Mouse (Mus musculus) intestine, embryonic 14.5 days (tissue): ENCODE data around the gene Gm45208. TPM values are rescaled to one million over a fixed set of nuclear protein-coding genes. Genes with fewer than 3 reads are reported as not detected.

ENCODE experiments used
- ATAC-seq: fragments of 200-750 bp; cut with Nextera tagmentation; replicated peaks from 2 replicates; pipeline ENCODE4 v1.8.0; 2017; ENCODE audit warnings: low read depth, moderate number of reproducible peaks, moderate TSS enrichment, moderate library complexity; ENCODE audit not compliant: low FRiP score, low TSS enrichment
- DNase-seq: peaks from one replicate; pipeline ENCODE4 v3.0.0-alpha.2; 2018; ENCODE audit warnings: low spot score
- H3K27ac ChIP-seq: fragments of 300-500 bp; sonication (generic); 2 replicates; pipeline ENCODE4 v1.5.1; 2014; ENCODE audit warnings: low read depth, mild to moderate bottlenecking, control low read depth
- H3K27me3 ChIP-seq: fragments of 300-500 bp; sonication (generic); replicated peaks from 2 replicates; pipeline ENCODE4 v1.6.1; 2014; ENCODE audit warnings: low read length, control low read depth; ENCODE audit not compliant: control insufficient read depth, insufficient read depth
- H3K36me3 ChIP-seq: fragments of 300-500 bp; sonication (generic); 2 replicates; pipeline ENCODE4 v1.6.1; 2014; ENCODE audit warnings: low read length, control low read depth; ENCODE audit not compliant: control insufficient read depth, insufficient read depth
- H3K4me1 ChIP-seq: fragments of 300-500 bp; sonication (generic); replicated peaks from 2 replicates; pipeline ENCODE4 v1.6.1; 2014; ENCODE audit warnings: low read length, control low read depth, mixed read lengths; ENCODE audit not compliant: control insufficient read depth, insufficient read depth
- H3K4me2 ChIP-seq: fragments of 300-500 bp; sonication (generic); 2 replicates; pipeline ENCODE4 v1.6.1; 2014; ENCODE audit warnings: low read length
- H3K4me3 ChIP-seq: fragments of 300-500 bp; sonication (generic); 2 replicates; pipeline ENCODE4 v1.5.1; 2014; ENCODE audit warnings: low read depth, low read length, control low read depth, mixed read lengths
- H3K9ac ChIP-seq: fragments of 300-500 bp; sonication (generic); 2 replicates; pipeline ENCODE4 v1.6.1; 2014; ENCODE audit warnings: mild to moderate bottlenecking, low read length
- H3K9me3 ChIP-seq: fragments of 300-500 bp; sonication (generic); 2 replicates; pipeline ENCODE4 v1.6.1; 2016; ENCODE audit warnings: low read length, control low read depth; ENCODE audit not compliant: control insufficient read depth
- WGBS: fragments of 180-500 bp; shearing (Covaris S2); extraction: QIAGEN DNeasy Blood & Tissue Kit; methylation state at CpG from one replicate; pipeline ENCODE4 v1.1.7; 2014; 5-methylcytosine and 5-hydroxymethylcytosine counted together
- polyA plus RNA-seq: library from polyadenylated mRNA; unstranded; fragments of >200 nt; fragmentation: Nextera tagmentation; extraction: Ambion mirVana; gene quantifications from 2 replicates; pipeline ENCODE4 v1.2.1, GENCODE M21; 2014

Gene Gm45208
- 0.42 TPM in 1 of 2 replicates, not detected in the other for polyA plus RNA-seq

DNA sequence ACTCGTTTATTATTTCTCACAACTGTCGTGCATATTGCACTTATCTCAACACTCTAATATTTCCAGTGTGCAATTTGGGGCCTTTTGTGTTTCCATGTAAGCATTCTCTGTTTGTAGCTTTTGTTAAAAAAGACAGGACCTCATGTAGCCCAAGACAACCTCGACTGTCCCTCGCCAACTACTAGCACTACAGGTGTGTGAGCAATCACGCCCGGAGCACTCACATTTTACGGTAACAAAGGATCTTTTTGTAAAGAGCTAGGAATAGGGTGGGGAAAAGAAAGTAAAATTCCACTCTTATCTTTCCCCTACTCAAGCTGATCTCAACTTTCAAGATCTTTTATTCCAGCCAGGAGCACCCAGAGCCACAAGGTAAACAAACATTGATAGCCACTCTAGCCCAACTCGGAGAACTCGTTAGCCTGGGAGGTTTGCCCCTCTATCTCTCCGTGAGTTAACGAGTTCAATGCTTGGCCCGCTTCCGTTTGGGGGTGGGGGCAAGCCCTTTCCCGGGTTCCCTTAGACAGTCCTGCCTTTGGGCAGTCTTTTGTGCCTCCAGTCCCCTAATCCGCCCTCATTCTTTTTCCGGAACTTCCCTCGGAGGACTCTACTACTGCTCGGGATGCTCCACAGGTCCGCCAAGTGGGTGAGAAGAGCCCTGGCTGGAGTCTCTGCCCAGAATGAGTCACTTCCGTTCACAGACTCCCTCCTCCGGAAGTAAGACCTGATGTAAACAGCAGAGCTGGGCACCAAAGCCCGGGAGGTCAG lies at the start of gene Gm45208:
Gene Gm45208 (plus strand): TSS at position 732 of the 768 bp plus-strand sequence.
- Histone ChIP-seq H3K27me3 (no peaks in the 10 kb centered on the region), H3K36me3 (peaks cover 6% of the 10 kb centered on the region; the same call in 1 of the 2 replicates), H3K27ac (peak within 1 kb of the TSS; percentile 85), H3K9ac (peak within 1 kb of the TSS; percentile 49), H3K9me3 (no peaks in the 10 kb centered on the region), H3K4me2 (peak within 1 kb of the TSS; percentile 65), H3K4me3 (peak within 1 kb of the TSS; percentile 58), H3K4me1 (no peaks in the 10 kb centered on the region)
- DNase-seq: peak; percentile 91
- peak; percentile 91 for ATAC-seq
- whole genome bisulfite sequencing: 14% methylated on average over 22 of the region's 22 CpGs

DNA sequence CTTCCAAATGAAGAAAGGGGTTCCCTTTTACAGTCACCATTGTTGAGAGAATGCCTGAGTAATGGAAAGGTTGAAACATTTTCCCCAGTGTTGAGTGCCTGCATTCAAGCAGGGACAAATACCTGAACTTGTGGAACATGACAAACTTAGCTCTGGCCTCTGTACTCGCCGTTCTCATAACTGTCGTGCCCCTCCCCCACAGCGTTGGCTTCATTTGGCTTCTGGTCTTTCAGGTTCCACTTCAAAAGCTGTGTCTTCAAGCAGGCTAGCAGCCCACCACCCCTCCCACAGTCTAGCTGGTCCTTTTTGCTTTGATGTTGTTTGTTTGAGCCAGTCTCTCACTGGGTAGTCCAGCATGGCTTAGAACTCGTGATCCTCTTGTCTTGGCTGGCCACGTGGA lies 49.3 kb upstream of the Gm45208 start:
- H3K27me3 ChIP-seq: no peaks in the 10 kb centered on the region
- peaks cover 4% of the 10 kb centered on the region; the same call in 1 of the 2 replicates for H3K36me3 ChIP-seq
- WGBS: 46% methylated on average over 6 of the region's 6 CpGs
- no peaks in the 10 kb centered on the region for H3K4me1 ChIP-seq
- H3K9me3 ChIP-seq: no peaks in the 10 kb centered on the region
- ATAC-seq: no peak
- DNase-seq: no peak
- no peak overlapping the region for H3K4me3 ChIP-seq
- no peak overlapping the region for H3K27ac ChIP-seq
- no peak overlapping the region for H3K4me2 ChIP-seq
- H3K9ac ChIP-seq: no peak overlapping the region

DNA sequence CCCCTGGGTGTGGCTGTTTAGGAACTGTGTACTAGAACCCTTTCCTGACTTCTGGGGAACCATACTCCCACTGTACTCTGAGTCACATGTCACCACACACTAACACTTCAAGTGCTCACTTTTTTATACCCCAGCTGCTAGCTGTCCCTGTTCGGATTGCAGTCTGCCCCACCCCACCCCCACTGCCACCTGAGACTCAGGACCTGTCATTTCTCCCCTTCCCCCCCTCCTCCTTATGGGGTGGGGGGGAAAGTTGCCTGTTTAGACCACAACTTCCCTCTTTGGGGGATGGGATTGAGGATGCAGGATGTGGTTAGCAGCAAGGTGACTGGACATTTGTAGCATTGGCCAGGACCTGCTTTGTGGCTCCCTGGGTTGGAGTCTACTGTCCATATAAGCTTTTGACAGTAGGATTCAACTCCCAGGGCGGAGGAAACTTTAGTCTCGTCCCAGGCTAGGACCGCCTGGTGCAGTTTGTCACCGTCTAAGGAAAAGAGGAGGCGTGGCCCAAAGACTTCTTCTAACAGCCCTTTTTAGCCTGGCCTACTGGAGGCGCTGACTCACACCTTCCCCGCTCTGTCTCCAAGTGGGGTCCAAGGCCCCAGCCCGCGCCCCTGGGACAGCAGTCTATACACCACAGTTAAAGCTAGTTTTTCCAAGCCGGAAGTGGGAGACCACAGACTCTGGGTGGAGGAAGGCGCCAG lies 48.3 kb upstream of the Gm45208 start:
- Histone ChIP-seq H3K9ac (no peak overlapping the region), H3K4me2 (peak overlapping the region; percentile 45), H3K9me3 (no peaks in the 10 kb centered on the region), H3K4me3 (no peak overlapping the region), H3K27me3 (no peaks in the 10 kb centered on the region), H3K27ac (peak overlapping the region; percentile 67), H3K4me1 (no peaks in the 10 kb centered on the region), H3K36me3 (peaks cover 4% of the 10 kb centered on the region; the same call in 1 of the 2 replicates)
- WGBS: 31% methylated on average over 12 of the region's 12 CpGs
- peak; percentile 29; the same call in 1 of the 2 replicates for ATAC-seq
- DNase-seq: no peak

DNA sequence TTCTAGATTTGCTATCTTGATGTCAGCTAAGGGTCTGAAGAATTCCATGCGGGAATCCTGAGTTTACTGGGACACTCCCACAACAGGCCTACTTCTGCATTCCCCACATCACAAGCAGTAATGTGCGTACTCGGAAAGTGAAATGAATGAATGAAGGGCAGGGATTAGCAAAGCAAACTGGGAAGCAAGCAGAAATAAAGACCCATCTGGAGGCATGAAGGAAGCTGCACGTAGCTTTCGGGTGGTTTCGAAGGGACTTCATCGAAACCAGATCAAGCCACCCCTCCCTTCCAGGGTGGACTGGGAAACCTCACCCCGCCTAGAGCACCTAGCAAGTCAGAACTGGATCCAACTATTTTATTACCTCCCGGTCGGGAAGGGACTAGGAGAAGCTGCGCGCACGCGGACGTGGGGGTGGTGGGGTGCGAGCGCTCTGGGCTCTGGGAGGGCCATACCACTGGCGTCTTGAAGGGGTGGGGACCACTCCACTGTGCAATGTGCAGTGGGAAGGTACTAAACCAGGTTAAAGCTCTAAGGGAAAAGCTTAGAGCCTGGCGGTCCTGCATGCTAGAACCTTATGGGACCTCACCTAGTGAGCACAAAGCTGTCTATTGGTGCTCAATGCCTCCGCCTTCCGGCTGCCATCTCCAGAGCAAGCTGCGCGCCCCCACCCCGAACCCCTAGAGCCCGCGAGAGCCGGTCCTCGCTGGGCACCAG lies 47.6 kb upstream of the Gm45208 start:
- Histone ChIP-seq H3K36me3 (no peaks in the 10 kb centered on the region), H3K9ac (peak overlapping the region; percentile 35; the same call in 1 of the 2 replicates), H3K4me2 (peak overlapping the region; percentile 45), H3K27ac (peak overlapping the region; percentile 67), H3K4me3 (peak overlapping the region; percentile 22), H3K9me3 (no peaks in the 10 kb centered on the region), H3K4me1 (no peaks in the 10 kb centered on the region), H3K27me3 (no peaks in the 10 kb centered on the region)
- WGBS: 25% methylated on average over 28 of the region's 28 CpGs
- ATAC-seq: peak; percentile 55
- peak; percentile 71 for DNase-seq

DNA sequence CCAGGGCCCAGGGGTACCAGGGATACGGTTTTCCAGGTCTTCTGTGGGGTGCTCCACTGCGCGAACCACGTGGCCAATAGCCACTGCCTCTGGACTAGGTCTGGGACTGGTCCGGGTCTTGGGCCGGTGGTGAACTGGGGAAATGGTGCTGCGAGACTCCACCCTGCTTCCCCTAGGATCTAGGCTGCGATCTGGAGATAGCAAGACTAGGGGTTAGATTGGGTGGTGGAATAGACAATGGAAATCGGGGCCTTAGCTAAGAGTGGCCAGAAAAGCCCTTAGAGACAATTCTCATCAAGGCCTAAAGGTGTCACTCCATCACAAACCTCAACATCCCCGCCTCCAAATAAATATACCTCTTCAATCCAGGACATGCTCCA lies 47.1 kb upstream of the Gm45208 start:
- H3K36me3 ChIP-seq: no peaks in the 10 kb centered on the region
- H3K4me1 ChIP-seq: no peaks in the 10 kb centered on the region
- 33% methylated on average over 10 of the region's 10 CpGs for WGBS
- H3K9ac ChIP-seq: peak overlapping the region; percentile 35; the same call in 1 of the 2 replicates
- no peaks in the 10 kb centered on the region for H3K9me3 ChIP-seq
- no peak for DNase-seq
- ATAC-seq: no peak
- peak overlapping the region; percentile 45 for H3K4me2 ChIP-seq
- H3K27me3 ChIP-seq: no peaks in the 10 kb centered on the region
- H3K4me3 ChIP-seq: peak overlapping the region; percentile 22; the same call in 1 of the 2 replicates
- peak overlapping the region; percentile 67; the same call in 1 of the 2 replicates for H3K27ac ChIP-seq

DNA sequence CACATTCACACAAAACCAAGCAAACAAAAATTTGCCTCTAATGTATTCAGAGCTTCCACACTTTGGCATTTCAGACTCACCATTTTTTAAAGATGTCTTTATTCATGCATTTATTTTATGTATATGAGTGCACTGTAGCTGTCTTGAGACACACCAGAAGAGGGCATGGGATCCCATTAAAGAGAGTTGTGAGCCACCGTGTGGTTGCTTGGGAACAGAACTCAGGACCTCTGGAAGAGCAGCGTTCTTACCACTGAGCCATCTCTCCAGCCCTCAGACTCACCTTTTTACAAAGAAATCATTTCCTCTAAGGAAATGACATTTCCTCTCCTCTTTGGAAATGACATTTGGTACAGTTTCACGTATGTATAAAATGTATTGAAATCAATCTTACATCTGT lies 43.1 kb upstream of the Gm45208 start:
- no peak for DNase-seq
- H3K27ac ChIP-seq: no peak overlapping the region
- no peak for ATAC-seq
- no peaks in the 10 kb centered on the region for H3K4me1 ChIP-seq
- H3K9ac ChIP-seq: no peak overlapping the region
- H3K4me3 ChIP-seq: no peak overlapping the region
- H3K27me3 ChIP-seq: no peaks in the 10 kb centered on the region
- H3K4me2 ChIP-seq: no peak overlapping the region
- no peaks in the 10 kb centered on the region for H3K9me3 ChIP-seq
- 36% methylated on average over 3 of the region's 3 CpGs for WGBS
- H3K36me3 ChIP-seq: no peaks in the 10 kb centered on the region

DNA sequence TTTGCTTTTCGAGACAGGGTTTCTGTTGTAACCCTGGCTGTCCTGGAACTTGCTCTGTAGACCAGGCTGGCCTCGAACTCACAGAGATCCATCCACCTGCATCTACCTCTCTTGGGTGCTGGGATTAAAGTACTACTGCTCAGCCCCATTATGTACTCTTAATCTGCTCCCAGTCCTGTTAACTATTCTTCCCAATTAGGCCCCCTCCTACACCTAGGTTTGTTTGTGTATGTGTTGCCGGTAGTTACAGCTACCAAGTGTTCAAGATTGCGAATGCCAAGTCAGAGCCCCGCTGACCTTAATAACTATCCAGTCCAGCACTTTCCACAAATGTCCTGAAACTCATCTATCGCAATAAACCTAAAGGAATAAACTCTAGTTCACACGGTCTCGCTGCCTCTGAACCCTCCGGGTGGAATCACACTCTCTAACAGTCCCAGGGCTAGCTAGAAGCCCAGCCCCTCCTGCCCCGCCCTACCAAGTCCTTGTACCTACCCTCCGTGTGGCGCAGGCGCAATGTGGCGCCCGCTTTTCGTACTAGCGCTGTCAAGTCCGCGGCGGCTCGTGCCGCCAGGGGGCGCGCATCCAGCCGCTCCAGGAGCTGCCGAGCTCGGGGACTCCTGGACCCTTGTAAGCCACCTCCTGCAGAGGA lies 42.5 kb upstream of the Gm45208 start:
- 20% methylated on average over 27 of the region's 27 CpGs for WGBS

DNA sequence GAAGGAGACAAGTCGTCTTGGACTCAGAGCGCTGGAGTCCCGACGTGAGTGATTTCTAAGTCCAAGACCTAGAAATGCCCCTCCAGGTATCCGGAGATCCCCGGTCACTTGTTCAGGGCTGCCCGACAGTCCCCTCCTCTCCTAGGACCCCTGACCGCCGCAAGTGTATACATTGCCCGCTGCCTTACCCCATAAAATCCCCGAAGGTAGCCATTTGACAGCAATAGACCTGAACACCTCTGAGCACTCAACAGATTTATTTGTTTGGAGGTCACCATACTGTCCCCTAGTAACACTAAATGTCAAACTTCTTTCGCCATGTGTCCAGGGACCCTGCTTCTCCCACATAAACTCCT lies 42.0 kb upstream of the Gm45208 start:
- H3K4me1 ChIP-seq: no peaks in the 10 kb centered on the region
- DNase-seq (no peak), ATAC-seq (no peak)
- peak overlapping the region; percentile 46 for H3K4me2 ChIP-seq
- H3K9ac ChIP-seq: no peak overlapping the region
- H3K27ac ChIP-seq: no peak overlapping the region
- peak overlapping the region; percentile 18; the same call in 1 of the 2 replicates for H3K4me3 ChIP-seq
- no peaks in the 10 kb centered on the region for H3K27me3 ChIP-seq
- no peaks in the 10 kb centered on the region for H3K9me3 ChIP-seq
- no peaks in the 10 kb centered on the region for H3K36me3 ChIP-seq
- WGBS: 14% methylated on average over 12 of the region's 12 CpGs

More for the DNA sequence above, 42.5 kb upstream of the Gm45208 start:
- peak; percentile 86 for DNase-seq
- Histone ChIP-seq H3K9ac (no peak overlapping the region), H3K4me2 (peak overlapping the region; percentile 46), H3K27me3 (no peaks in the 10 kb centered on the region), H3K27ac (no peak overlapping the region), H3K36me3 (no peaks in the 10 kb centered on the region), H3K4me1 (no peaks in the 10 kb centered on the region), H3K9me3 (no peaks in the 10 kb centered on the region), H3K4me3 (peak overlapping the region; percentile 18; the same call in 1 of the 2 replicates)
- ATAC-seq: peak; percentile 90
